Mouse (Mus musculus) spleen, adult 18-20 months (tissue): ENCODE data around the gene Gpr179.
A peak's percentile ranks its signal among the peaks of the same experiment; 100 is the strongest.
"Not testable (repeated sequence)": the region's sequence is repeated elsewhere in the genome, so short reads cannot be mapped to it uniquely, and the experiment has no call there.

Experiments
- DNase-seq, 2 experiments: peaks; one replicate each; pipeline ENCODE4 v3.0.0; 2022; ENCODE audit warnings: mixed read lengths in 2 of 2

Gene Gpr179

GRCm38 (mm10) chr11:97315504-97316503 lies 36.1 kb downstream of the Gpr179 start, which contains the start of gene Mrpl45:
Mrpl45 (plus strand) TSS chr11:97315716.
- DNase-seq, result peak; percentile 97 to 99

GRCm38 (mm10) chr11:97314751-97315503 lies 37.0 kb downstream of the Gpr179 start:
- no peak for DNase-seq

GRCm38 (mm10) chr11:97314110-97314509 lies 37.8 kb downstream of the Gpr179 start:
- no peak for DNase-seq

- DNase-seq, result not testable (repeated sequence)
Measured at GRCm38 (mm10) chr11:97312871-97313270, 39.0 kb downstream of the Gpr179 start.

GRCm38 (mm10) chr11:97310895-97311631 lies 40.8 kb downstream of the Gpr179 start:
- DNase-seq, result no peak

GRCm38 (mm10) chr11:97309911-97310571 lies 41.8 kb downstream of the Gpr179 start:
- peak; percentile 28 to 53 for DNase-seq

GRCm38 (mm10) chr11:97309451-97309836 lies 42.4 kb downstream of the Gpr179 start:
- peak in 1 of 2 experiments; percentile 29 for DNase-seq

- no peak for DNase-seq
Measured at GRCm38 (mm10) chr11:97308806-97309450, 42.9 kb downstream of the Gpr179 start.

- DNase-seq, result no peak
Measured at GRCm38 (mm10) chr11:97307294-97308069, 44.4 kb downstream of the Gpr179 start.

GRCm38 (mm10) chr11:97304631-97305030 lies 47.2 kb downstream of the Gpr179 start:
- DNase-seq, result no peak

- no peak for DNase-seq
Measured at GRCm38 (mm10) chr11:97302231-97302781, 49.6 kb downstream of the Gpr179 start.

GRCm38 (mm10) chr11:97301406-97301805 lies 50.5 kb downstream of the Gpr179 start:
- DNase-seq, result no peak

- DNase-seq, result no peak
Measured at GRCm38 (mm10) chr11:97299939-97300338, 51.9 kb downstream of the Gpr179 start.

- DNase-seq, result no peak
Measured at GRCm38 (mm10) chr11:97296542-97296941, 55.3 kb downstream of the Gpr179 start.

- no peak for DNase-seq
Measured at GRCm38 (mm10) chr11:97292731-97293130, 59.1 kb downstream of the Gpr179 start.

- DNase-seq, result no peak
Measured at GRCm38 (mm10) chr11:97289276-97290230, 62.3 kb downstream of the Gpr179 start.

- DNase-seq, result no peak
Measured at GRCm38 (mm10) chr11:97287643-97288042, 64.2 kb downstream of the Gpr179 start.

- no peak for DNase-seq
Measured at GRCm38 (mm10) chr11:97286973-97287372, 64.9 kb downstream of the Gpr179 start.
